Mouse (Mus musculus) ES-CJ7 (cell line): ENCODE results near the gene Gpbp1l1.

ENCODE experiments used
- DNase-seq: peaks from one replicate; pipeline ENCODE4 v3.0.0; 2011; ENCODE audit warnings: low read depth, low spot score

Gpbp1l1 gene

DNA sequence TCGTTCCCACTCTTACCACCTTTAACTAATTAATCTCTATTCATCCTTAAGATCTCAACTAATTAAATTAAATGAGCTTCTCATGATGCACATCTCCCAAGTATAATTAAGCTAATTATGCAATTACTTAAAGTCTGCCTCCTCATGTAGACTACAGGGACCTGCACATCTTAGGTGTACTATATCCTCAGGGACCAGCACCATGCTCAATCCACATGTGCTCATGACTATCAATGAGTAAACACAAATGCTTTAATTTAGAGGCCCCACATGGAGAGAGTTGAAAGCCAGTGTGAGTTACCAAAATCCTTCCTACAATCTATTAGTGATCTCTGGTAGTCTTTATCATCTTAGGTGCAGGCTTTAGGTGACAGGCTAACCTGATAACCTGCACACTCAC is 77.7 kb downstream of the Gpbp1l1 start:
- DNase-seq = no peak

DNA sequence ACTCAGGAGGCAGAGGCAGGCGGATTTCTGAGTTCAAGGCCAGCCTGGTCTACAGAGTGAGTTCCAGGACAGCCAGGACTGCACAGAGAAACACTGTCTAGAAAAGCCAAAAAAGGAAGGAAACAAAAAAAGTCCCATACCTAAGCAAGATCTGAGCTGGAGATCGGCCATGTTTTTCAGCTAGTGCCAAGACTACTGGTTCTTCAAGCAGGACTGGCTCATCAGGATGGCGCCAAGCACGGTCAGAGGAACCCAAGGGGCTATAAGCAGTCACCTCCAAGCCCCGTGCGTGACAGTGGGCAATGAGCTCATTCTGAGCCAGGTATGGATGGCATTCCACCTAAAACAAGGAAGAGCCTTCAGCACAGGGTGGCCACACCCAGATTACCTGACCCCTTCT is 81.4 kb downstream of the Gpbp1l1 start:
- no peak for DNase-seq

DNA sequence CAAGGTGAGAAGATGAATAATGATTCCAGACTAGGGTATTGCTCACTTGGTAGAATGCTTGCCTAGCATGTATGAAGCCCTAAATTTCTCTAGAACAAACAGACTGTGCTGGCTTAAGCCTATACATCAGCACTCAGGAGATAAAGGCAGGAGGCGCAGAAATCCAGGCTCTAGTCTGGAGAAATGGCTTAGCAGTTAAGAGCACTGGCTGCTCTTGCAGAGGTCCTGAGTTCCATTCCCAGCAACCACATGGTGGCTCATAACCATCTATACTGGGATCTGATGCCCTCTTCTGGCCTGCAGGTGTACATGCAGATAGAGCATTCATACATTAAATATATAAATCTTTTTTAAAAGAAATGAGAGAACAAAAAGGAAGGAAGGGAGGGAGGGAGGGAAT is 84.6 kb downstream of the Gpbp1l1 start:
- no peak for DNase-seq
